ENCODE assay signal across 18 mouse cellular contexts in genomic region chr6:66078769-66079168, GRCm38 (mm10).
"Had no signal": no experiment of that assay in that cellular context is flagged by ENCODE, and none has a peak within 500 bp of the region (broad histone marks: within the 10 kb centered on the region; RNA-seq: fewer than 3 reads in every experiment).

No protein-coding gene starts in this region.

- H3K4me1 ChIP-seq: intestine, embryonic 15.5 days; stomach, embryonic 15.5 days had no signal

- H3K27me3 ChIP-seq: intestine, embryonic 15.5 days; liver, embryonic 13.5 days; neural tube, embryonic 13.5 days; stomach, embryonic 15.5 days had no signal

- DNase-seq: kidney, adult 8-10 months; kidney, postnatal 14 days; layer of hippocampus, adult 9-11 months; liver, embryonic 13.5 days; lung, adult 2 months; lung, postnatal 14 days; right cerebral cortex, adult 18-20 months; right cerebral cortex, postnatal 14 days; right cerebral cortex, postnatal 4 days; spleen, adult 18-20 months; thymus, postnatal 25 days had no signal

- ATAC-seq: intestine, embryonic 15.5 days; midbrain, embryonic 16.5 days had no signal

- H3K27ac ChIP-seq: intestine, embryonic 15.5 days; layer of hippocampus, adult 2 months; liver, embryonic 13.5 days; macrophage; neural tube, embryonic 13.5 days; stomach, embryonic 15.5 days had no signal

- H3K9me3 ChIP-seq: intestine, embryonic 15.5 days; liver, embryonic 13.5 days; neural tube, embryonic 13.5 days; stomach, embryonic 15.5 days had no signal

- H3K4me2 ChIP-seq: intestine, embryonic 15.5 days; liver, embryonic 13.5 days; neural tube, embryonic 13.5 days; stomach, embryonic 15.5 days had no signal

- H3K4me3 ChIP-seq: intestine, embryonic 15.5 days; layer of hippocampus, adult 2 months; liver, embryonic 13.5 days; myocyte; neural tube, embryonic 13.5 days; stomach, embryonic 15.5 days had no signal

- H3K36me3 ChIP-seq: intestine, embryonic 15.5 days; liver, embryonic 13.5 days; neural tube, embryonic 13.5 days; stomach, embryonic 15.5 days had no signal

- H3K9ac ChIP-seq: intestine, embryonic 15.5 days; liver, embryonic 13.5 days; neural tube, embryonic 13.5 days; stomach, embryonic 15.5 days had no signal
